Mouse (Mus musculus) adrenal gland, adult 2 months (tissue): ENCODE results near the gene Bloc1s3. TPM values are rescaled to one million over a fixed set of nuclear protein-coding genes. Genes with fewer than 3 reads are reported as not detected.
A peak's percentile ranks its signal among the peaks of the same experiment; 100 is the strongest.
"Not testable (repeated sequence)": the region's sequence is repeated elsewhere in the genome, so short reads cannot be mapped to it uniquely, and the experiment has no call there.

ENCODE experiments used
- DNase-seq: peaks from one replicate; pipeline ENCODE4 v3.0.0; 2021
- polyA plus RNA-seq: library from polyadenylated mRNA; depleted of rRNA; stranded (reverse); fragments of >200 nt; gene quantifications from 2 replicates; pipeline ENCODE4 v1.2.3, GENCODE M21; 2012
- total RNA-seq, 2 experiments: library from RNA; stranded (reverse); gene quantifications; 2 replicates each; pipeline ENCODE4 v1.2.3; 2021

Bloc1s3 gene
- total and polyA plus RNA-seq, 3 experiments, result 9.8 to 31.9 (median 13.2) TPM

DNA sequence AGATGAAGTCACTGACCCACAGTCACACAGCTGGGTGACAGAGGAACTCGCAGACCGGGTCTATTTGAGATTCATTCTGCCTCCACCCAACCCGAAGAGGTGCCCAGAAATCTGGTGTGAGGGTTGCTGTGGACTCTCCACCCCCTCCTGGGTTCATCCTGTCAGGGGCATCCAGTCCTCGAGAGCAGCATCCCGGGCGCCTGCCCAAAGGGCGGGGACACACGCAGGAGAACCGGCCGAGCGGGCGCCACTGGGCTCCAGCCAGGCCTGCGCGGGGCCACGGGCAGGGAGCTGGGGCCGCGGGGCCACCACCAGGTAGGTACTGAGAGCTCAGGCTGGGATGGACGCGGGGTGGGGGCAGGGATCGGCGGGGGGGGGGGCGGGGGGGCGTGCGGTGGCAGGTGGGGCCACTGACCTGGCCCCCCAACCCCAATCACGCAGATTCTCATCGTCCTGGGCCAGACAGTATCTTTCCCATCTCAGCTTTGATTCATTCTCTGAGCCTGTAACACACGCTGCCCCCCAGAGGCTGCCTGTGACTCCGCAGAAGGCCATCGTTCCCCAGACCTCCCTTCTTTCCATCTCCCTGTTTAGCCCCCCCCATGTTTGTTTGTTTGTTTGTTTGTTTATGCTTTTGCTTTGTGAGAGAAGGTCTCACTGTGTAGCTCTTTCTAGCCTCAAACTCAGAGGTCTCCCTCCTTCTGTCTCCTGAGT, 9.6 kb upstream of the Bloc1s3 start, which contains the start of gene Nkpd1:
Gene Nkpd1 (plus strand): TSS at position 187 of the 714 bp plus-strand sequence.
- DNase-seq, result no peak

DNA sequence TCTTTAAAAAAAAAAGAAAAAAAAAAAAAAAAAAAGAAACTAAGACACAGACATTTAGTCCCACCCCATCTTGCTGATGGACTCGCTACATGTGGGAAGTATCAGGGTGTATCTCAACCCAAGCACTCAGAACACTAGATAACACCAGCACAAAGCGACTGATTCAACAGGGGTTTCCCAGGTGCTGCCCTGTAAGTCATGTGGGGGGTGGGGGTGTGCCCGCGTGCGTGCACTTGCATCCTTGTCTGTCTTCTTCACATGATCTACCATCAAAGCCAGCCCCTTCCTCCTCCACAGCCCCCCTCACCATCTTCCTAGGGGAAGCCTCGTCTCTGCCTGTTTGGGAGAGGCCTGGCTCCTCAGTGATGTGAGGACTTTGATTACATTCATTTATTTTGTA, 4.2 kb upstream of the Bloc1s3 start:
- no peak for DNase-seq

DNA sequence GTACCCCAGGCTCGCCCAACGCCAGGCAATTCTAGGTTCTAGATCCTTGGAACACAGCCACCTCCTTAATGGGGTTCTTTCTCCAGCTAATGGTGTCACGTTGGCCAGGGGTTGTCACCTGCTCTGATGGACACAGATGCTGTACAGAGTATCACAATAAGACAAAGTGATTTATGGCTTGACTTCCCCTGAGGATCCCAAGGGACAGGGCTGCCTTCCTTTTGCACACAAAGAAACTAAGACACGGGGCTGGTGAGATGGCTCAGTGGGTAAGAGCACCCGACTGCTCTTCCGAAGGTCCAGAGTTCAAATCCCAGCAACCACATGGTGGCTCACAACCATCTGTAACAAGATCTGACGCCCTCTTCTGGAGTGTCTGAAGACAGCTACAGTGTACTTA, 3.8 kb upstream of the Bloc1s3 start:
- DNase-seq, result not testable (repeated sequence)

DNA sequence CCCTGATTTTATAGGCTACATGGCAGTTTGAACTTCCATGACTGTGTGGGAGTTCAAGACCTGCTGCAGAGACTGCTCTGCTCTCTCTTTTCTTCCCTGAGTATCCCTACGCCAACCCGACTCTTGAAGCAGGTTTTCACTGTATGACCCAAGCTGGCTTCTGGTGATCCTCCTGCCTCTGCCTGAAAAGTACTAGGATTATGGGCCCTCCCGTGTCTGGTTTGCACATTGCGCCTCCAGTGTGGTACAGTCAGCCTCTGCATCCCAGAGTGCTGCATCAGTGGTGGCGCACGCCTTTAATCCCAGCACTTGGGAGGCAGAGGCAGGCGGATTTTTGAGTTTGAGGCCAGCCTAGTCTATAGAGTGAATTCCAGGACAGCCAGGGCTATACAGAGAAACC, 1.6 kb upstream of the Bloc1s3 start:
- DNase-seq, result no peak

DNA sequence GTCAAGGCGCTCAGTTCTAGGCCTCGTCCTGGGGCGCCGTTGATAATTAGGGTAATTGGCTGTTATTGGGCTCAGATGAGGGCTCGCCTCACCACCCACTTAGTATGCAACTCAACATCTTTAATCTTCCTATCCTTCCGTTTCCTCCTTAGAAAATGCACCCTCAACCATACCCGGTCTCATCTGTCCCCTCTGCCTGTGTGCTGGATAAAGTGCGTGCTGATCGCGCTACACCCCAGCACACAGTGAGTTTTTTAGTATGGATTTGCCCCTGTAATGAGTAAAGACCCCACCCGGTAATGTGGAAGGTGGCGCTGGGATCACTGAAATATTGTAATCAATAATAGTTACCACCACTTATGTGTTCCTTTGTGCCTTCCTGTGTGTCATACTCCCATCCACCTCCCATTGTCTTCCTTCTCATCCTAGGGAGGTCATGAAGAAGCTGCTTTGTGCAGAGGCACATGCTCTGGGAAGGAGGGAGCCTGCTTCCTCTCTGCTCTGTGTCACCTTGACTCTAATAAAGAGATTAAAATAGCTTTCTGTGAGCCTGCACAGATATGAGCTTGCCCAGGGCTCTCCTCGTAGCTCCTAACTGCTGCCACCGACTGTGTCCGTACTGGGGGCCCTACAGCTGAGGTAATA, 879 bp upstream of the Bloc1s3 start:
- no peak for DNase-seq

DNA sequence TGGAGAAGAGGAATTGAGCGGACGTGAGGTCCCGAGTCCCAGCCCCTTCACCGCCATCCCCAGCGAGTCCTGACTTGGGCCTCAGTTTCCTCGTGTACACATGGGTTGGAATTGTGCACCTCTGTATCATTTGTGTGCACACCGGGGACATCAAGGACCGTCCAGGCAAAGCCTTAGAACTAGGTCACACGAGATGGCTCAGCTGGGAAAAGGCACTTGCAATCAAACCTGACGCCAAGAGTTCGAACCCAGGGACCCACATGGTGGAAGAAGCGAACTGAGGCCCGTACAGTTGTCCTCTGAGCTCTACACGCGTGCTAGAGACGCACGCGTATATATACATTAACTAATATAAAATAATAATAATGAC, 570 bp downstream of the Bloc1s3 start:
- DNase-seq, result no peak

DNA sequence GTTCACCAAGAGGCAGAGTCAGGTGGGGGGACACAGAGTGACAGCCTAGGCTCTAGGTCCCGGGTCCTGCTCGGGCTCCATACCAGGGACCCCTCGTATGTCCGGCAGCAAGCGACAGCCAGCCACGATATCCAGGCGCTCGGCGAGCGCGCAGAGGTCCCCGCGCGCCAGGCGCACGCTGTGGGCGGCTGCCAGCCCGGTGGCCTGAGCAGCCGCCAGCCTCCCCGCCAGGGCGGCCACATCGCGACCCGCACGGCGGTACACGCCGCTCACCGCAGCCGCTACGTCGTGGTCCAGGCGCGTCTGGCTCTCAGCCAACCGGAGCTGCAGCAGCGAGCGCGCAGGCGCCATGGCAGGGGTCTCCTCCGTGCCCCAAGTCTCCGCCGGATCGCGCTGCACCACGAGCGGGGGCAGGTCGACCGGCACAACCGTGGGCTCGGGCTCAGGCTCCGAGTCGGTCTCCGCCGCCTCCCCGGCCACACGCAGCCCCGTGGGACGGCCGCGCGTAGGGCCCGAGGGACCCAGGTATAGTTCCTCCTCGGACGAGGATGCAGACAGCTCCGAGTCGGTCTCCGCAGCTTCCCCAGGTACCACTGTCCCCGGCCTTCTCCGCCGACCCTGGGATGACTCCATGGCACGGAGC, 1.1 kb downstream of the Bloc1s3 start:
- peak; percentile 71 for DNase-seq

DNA sequence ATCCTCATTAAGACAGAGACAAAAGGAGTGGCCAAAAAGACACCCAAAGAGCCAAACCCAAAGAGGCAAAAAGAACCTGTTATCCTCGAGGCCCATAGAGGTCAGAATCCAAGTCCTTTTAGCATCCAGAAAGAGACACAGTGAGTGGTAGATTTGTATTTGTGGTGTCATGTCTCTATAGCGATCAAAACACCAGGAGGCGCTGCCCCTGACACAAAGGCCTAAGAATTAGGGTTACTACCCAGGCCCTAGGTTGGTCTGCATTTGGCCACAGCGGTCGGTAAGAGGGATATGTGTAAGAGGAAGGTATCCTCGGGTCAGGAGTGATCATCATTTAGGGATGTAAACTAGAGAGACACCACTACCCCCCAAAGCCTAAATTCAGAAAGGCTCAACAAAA, 1.8 kb downstream of the Bloc1s3 start:
- DNase-seq, result no peak

DNA sequence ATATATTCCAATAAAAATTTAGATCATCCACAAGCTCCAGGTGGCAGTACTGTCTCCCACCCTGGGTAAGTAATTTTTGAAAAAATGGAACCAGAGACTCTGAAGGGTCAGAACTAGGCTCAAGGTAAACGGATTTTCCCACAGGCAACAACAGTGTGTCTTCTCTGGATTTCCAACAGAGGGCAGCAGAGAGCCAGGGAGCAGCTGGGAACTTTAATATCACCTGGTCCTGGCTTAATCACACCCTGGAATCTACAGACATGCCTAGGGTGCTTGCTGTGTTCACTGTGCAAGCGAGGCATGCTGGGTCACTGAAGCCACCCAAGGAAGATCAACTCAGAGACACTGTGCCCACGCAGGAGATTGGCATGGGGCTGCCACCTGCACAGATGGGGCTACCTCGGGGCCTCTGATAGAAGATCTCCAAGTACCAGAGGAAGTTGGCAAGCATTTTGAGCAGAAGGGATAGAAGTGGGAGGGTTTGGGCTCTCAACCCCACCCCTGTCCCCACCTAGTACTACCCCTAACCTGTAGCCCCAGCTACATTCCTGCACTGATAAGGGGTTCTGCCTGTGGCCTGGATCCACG, 4.6 kb downstream of the Bloc1s3 start:
- peak; percentile 66 for DNase-seq

DNA sequence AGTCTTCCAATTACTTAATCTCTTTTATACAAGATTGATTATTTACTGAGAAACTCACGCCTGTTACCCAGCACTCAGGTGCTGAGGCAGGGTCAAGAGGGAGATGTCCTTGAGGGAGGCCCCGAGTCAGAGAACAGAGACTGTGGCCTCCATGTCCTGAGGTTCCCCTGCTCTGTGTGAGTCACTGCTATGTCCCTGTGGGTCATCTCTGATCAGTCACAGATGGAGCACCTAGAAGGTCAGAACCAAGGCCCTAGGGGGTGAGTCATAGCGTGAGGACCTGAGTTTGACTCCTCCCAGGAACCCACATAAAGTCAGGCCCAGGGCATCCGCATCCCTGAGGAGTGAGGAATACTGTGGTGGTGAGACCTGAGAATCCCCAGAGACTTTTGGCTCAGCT, 6.5 kb downstream of the Bloc1s3 start:
- peak; percentile 91 for DNase-seq

DNA sequence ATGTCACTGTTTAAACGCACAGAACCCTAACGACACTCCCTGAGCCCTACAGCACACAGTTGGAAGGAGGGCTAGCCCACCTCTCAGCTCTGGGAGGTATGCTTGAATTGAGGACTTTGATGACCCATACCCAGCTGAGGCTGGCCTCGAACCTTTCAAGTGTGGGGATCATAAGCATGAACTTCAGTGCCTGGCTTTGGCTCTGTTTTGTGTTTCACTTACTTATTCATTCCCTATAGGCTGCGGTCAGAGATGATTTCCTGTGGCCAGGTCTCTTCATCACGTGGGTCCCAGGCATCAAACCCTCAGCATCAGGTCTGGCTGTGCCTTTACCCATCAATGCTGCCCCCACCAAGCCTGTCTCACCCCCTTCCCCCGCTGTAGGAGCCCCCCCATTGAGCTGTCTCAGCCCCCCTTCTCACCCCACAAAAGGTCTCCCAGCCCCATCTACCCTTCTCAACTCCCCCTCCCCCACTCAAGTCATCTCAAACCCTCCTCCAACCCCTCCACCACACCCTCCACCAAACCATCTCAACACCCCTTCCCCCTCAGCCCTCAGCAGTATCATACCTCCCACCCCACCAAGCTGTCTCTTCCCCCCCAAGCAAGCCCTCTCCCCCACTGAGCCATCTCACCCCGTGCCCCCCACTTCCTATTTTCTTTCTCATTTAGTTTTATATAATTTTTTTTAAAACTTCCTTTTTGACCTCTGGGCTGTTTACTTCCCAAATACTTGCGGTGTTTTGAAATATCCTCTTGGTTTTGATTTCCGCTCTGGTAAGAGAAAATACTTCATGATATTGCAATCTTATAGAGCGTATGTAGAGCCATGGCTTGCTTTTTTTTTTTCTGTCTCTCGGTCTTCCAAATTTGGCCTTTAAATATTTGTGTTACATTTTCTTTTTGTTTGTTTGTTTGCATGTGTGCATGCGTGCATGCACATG, 7.5 kb downstream of the Bloc1s3 start:
- DNase-seq, result no peak

DNA sequence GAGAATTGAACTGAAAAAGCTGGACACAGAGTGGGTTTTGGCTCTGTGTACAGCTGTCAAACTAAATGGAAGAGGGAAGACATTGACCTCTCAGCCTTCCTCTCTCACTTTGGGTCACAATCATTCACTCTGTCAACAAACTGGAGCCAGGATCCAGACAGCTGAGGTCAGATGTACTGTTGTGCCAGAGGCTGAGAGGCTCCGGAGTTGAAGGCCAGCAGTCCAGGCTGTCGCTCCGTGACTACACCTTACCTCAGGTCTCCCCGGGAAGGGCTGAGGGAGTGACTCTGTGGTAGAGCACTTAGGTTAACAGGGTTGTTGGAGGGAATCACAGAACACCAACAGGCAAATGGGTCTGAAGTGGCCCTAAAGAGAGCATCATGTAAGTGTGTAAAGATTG, 9.8 kb downstream of the Bloc1s3 start:
- DNase-seq, result peak; percentile 85

DNA sequence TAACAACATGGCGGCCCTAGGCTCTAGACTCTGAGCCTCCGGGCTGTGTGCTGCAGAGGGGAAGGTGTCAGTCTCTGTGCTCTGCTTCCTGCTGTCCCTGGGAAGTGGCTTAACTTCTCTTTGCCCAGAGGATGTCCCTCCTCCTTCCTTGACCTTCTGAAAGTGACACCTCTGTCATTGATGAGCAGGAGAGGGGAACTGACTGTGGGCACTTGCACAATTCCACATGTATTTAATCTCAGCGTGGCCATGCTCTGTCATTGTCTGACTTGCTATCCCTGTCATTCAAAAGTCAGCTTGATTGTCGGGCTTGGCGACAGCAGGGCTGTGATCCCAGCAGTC, 12.0 kb downstream of the Bloc1s3 start:
- DNase-seq, result no peak

DNA sequence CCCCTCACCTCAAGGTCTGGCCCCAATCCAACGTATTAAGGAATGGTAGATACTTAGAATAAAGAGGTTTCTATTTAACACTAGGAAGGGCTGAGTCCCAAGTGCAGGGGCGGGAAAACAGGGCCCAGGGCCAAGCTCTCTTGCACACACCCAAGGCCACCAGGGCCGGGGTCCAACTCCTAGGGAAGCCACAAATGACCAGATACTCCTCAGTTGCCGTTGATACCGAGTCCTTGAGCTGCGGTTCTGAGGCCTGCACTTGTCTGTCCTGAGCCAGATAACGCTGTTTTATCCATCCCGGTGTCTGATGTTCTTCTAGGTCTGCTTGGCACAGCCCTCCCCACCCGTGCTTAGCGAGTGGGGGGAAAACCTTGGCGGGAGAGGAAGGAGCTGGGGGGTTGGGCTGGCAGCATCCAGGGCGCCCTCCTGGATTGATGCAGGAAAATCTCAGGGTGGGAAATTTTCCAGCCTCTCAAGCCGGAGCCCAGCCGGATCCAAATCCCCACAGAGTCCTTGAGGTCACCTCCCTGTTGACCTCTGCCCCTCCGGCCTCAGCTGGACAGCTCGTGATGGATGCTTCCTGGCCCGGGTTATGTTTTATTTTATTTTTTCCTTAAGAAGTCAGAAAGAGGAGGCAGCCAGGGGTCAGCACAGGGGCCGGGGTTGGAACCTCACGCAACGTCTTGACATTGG, 12.5 kb downstream of the Bloc1s3 start:
- DNase-seq, result peak; percentile 92

DNA sequence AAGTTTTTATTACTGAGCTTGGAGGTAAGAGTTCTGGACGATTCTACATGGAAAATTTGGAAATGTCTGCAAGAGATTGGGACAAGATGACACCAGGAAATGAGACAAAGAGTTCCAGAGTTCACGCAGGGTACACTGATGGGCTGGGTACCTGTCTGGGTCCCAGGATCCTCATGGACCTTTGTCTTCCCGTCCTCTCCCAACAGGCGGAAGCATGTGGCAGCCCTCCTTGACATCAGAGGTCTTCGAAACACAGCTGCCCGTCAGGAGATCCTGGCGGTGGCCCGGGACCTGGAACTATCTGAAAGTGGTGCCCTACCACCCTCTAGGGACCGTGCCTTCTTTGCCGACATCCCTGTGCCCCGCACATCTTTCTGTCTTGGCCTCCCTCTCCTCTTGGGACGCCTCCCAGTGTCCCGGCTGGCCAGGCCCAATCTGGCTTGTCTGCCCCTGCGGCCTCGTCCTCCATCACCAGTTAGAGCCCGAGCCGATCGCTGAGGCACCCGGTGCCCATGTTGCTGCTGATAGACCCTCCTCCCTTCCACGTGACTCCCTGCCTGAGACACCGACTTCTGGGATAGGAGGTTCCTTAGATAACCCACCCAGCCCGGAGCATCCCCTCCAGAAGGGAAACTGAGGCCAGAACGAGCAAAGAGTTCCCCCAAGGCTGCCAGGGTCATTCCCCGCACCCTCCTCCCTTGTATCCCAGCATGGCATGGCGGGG, 13.3 kb downstream of the Bloc1s3 start:
- peak; percentile 63 for DNase-seq

DNA sequence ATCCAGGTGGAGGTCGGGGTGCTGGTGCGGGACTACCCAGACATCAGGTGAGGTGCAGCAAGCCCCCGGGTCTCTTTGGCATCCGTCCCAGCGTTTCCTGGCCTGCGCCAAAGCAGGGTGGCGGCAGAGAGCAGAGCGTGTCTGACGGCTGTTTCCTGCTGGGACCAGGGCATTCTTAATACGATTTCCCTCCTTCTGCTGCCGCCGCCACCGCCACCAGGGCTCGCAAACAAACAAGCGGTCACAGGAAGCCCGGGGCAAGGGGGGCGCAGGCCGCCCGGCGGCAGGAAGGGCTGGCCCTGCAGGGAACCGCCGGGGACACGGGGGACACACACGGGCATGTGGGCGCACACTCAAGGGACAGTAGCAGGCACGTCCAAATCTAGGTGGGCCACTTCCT, 16.4 kb downstream of the Bloc1s3 start:
- peak; percentile 83 for DNase-seq

DNA sequence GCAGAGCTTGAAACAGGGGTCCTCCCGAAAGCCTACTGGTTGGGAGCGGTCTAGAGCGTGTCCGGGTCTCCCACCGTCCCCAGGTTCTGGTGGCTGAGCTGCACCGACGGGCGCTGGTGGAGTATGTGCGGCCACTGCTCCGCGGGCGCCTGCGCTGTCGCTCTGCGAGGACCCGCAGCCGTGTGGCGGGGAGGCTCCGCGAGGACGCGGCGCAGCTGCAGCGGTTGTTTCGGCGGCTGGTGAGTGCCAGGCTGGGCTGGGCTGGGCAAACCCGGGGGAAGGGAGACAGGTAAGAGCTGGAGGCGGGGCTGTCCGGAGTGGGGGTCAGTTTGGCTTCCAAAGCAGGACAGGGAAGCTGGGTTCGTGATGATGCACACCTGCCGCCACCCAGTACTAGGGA, 18.6 kb downstream of the Bloc1s3 start:
- DNase-seq, result no peak

DNA sequence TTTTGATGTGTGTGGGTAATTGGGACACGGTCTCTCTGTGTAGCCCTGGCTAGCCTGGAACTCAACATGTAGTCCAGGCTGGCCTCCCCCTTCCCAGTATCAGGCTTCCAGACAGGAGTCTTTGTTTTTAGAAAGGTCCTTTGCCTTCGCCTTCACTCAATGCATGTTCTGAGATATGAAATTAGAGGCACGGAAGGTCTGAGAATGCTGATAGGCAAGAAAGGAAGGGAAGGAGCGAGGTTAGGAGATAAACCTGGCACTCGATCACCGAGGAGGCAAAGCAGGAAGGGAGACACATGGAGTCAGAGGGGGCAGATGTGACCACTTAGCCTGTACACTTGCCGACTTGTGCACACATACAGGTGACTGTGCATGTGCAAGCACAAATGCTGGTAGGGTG, 21.6 kb downstream of the Bloc1s3 start:
- no peak for DNase-seq

DNA sequence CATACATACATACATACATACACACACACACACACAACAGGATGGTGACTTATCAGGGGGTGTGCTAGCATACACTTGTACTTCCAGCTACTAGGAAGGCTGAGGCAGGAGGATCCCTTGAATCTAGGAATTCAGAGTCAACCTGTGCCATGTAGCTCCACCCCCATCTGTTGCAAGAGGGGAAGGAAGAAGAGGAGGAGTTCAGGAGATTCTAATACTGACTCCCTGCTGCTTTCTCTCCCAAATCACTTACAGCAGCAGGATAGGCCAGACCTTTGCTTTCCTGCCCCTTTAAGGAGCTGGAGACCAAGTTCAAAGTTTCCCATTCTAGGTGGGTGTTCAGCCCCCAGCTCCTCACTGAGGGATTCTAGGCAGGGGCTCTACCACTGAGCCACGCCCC, 22.7 kb downstream of the Bloc1s3 start:
- no peak for DNase-seq

DNA sequence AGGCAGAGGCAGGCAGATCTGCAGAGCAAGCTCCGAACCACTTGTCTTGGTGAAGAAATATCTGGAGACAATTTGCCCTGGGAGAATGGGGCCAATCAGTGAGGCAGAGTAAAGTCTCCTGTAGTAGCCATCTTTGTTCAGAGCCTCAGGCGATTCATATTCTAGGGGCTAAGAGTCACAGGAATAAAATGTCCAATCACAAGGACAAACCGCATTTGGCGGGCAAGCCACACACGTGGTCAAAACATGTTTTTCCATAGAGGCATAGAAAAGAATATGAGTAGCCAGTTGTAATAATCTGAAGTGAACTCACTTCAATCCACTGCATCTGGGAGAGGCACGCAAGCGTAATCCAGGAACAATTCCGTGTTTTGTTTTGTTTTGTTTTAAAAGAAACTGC, 24.9 kb downstream of the Bloc1s3 start:
- no peak for DNase-seq
